Mouse (Mus musculus) naive thymus-derived CD4-positive, alpha-beta T cell, adult 2 months (primary cell): ENCODE measurements around the gene Crip2.
A peak's percentile ranks its signal among the peaks of the same experiment; 100 is the strongest.

Experiments used
- DNase-seq: peaks from one replicate; pipeline ENCODE4 v3.0.0-alpha.2; 2011; ENCODE audit warnings: low read depth

The Crip2 gene

DNA sequence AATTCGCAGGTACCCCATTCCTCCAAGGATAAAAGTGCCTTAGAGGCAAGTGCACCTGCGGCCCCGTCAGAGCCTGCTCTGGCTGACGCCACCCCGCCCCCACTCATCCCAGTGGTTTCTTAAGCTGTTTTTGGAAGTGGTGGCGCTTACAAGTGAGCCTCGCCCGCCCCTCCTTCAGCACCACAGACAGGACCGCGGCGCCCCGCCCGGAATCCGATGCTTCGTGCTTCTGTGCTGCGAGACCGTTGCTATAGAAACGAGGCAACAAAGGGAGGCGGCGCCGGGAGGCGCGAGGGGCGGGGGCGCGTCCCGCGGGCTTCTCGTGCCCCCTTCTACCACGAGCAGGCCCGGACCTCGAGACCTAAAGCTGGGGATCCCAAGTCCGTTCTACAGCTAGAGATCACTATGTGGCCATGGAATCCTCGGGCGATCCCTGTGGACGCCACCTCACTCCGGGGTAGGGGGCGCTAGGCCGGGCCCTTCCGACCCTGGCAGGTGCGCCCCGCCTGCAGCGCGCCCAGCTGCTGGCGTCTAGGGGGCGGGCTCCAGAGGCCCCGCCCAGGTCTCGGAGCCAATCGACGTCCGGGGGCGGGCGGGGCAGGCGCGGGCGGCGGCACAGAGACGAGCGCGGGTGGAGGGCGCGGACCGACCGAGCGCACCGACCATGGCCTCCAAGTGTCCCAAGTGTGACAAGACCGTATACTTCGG is at the start of gene Crip2:
Crip2 (plus strand) TSS at position 329 of the 708 bp plus-strand sequence.
- DNase-seq: peak; percentile 94

DNA sequence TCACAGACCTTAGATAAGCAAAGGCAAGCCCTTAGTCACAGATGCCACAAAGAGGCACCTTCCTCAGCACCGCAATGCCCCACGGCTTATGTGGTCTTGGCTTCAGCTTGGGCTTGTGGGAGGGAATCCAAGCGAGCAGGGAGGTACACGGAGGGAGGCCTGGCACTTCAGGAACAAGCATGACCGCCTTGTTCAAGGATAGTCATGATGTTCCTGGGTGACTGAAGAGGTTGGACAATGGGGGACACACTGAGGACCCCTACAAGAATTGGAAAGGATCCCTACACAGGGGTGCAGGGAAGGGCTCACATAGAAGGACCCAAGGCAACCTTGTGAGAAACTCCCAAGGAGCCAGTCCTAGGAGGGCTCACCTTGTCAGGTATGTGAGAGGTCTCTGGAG is 43.0 kb upstream of the Crip2 start:
- no peak for DNase-seq

DNA sequence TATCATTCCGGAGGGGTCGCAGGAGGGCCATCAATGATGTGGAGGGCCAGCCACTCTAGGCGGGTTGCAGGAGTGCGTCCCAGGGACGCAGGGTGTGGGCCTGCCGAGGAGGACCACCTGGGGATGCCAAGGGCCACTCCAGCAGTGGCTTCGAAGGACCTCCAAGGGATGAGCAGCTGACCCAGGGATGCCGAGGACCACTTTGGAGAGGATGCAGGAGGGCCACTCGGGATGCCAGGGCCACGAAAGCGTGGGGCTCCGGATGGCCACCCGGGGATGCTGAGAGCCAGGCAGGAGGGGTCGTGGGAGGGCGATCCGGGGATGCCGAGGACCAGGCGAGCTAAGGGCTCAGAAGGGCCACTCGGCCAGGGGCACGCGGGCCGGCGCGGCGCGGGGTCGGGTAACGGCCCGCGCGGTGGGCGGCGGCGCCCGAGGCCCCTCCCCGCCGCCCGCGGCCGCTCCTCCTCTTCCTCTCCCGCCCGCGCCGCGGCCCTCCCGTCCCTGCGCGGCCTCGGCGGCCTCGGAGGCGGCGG is 42.2 kb upstream of the Crip2 start, which contains the start of gene Mta1:
Mta1 (plus strand) TSS at position 530 of the 533 bp plus-strand sequence.
- peak; percentile 64 for DNase-seq

DNA sequence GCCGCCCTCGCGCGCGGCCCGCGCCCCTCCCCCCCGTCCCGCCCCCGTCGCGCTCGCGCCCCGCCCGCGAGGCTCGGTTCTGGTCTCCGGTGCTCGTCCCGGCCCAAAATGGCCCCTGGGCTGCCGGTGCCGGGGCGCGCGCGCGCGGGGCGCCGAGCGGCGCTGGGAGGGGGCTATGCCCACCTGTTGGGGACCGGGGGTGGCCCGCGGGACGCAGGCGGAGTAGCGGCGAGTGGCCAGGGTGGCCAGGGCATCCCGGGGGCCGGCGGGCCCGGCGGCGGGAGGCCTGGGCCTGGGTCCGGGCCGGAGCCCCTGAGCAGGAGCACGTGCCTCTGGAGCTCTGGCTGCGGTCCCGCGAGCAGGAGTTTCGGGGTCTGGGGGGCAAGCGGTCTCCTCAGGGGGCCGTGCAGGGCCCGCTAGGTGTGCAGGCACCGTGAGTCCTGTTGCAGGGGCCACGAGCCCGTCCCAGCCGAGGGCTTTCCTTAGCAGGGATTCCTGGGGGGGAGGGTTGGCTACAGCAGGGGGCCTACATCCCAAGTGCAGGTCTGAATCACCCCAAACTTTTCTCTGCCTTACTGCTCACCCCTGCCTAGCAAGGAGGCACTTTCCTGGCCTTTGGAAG is 41.4 kb upstream of the Crip2 start:
- peak; percentile 52 for DNase-seq

DNA sequence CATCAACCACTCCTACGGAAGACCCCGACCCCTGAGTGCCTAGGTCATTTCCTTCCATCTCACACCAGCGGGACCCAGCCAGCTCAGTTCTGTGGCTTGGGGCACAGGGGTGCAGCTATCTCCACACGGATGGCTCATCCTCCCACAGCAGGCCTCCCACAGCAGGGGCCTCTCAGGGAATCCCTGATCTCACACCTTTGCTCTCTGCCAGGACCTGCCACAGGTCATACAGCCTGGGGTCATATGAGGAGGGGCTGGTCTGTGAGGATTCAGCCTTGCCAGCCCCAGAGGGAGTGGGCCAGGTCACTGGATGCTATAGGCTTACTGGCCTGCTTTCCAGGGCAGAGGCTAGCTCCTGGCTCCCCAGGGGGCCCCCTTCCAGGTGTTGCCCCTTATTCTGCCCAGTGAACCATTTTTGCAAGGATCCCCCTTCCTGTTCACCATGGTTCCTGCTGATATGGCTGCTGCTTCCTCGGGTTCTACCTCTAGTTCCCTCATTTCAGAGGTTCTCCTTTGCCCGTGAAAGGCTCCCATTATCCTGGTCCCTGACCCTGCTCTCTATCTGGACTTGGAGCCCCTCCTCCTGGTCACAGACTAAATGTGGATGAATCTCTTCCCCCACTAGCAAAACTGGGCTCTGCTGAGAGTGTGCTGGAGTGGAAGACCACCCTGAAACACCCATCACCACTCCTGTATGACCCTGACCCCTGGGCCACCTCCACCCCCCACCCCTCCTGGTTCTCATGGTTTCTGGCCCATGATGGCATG is 40.4 kb upstream of the Crip2 start:
- DNase-seq: peak; percentile 24

DNA sequence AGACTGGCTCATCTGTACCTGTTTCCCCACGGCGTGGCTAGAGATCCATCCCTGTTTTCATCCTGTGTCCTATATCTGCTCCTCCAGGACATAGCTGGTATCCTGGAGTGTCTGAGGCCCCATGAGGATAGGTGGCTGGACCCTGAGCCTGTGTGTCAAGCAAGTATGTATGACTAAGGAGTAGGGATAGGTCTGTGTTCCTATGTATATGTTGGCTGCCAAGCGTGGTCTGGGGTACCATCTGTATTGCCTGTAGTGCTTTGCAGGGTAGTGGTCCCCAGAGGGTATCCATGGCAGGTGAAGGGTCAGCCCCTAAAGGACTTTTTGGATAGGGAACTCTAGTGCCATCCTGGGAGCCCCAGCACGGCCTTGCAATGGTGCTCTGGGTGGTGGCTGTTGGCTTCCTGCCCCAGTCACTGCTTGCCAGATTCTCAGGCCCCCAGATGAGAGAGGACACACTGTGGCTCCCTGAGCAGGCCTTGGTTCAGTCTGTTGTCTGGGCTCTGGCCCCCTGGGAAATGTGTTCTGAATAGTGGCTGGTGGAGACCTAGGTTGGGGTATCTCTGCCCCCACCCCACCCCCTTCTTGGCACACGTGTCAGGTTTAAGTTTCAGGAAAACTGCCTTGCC is 39.5 kb upstream of the Crip2 start:
- DNase-seq: peak; percentile 29

DNA sequence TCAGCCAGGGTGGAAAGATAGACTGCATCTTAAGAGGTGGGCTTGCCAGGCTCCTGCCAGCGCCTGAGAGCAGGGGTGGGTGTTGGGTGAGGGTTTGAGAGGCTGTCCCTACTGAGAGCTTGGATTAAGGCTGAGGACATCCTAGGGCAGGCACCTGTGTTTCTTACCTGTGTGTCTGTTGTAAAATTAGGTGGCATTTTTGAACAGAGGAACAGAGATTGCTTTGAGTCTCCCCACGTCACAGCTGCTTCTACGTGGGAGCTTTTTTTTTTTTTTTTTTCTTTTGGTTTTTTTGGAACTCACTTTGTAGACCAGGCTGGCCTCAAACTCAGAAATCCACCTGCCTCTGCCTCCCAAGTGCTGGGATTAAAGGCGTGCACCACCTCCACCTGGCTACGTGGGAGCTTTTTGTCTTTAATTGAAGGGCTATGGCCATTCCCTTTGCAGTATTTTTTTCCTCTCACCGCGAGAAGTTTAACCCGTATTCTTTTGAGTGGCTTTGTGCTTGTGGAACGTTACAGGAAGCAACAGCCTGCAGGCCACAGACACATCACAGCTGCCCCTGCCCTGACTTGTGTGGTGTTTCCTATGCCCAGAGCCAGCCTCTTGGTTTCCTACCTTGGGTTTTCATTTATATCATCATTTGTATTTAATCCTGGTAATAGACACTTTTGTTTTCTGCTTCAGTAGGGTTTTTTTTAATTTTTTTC is 38.6 kb upstream of the Crip2 start:
- peak; percentile 67 for DNase-seq

DNA sequence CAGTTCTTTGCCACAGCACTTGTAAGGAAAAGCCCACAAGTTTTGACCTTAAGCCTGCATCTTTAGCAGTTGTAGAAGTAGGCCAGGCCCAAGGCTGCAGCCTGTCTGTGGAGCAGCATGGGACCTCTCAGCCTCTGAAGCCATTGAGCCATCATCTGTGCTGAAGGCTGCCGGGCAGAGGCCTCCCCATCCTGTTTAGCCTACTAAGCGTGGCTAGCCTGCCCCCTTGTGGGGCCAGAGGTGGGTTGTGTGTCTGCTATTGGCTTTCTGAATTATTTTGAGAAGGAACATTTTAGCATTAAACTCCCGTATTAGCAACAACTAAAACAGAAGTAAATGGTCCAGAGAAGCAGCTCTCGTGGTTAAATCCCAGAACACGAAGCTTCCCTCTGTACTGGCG is 37.6 kb upstream of the Crip2 start:
- DNase-seq: peak; percentile 86

DNA sequence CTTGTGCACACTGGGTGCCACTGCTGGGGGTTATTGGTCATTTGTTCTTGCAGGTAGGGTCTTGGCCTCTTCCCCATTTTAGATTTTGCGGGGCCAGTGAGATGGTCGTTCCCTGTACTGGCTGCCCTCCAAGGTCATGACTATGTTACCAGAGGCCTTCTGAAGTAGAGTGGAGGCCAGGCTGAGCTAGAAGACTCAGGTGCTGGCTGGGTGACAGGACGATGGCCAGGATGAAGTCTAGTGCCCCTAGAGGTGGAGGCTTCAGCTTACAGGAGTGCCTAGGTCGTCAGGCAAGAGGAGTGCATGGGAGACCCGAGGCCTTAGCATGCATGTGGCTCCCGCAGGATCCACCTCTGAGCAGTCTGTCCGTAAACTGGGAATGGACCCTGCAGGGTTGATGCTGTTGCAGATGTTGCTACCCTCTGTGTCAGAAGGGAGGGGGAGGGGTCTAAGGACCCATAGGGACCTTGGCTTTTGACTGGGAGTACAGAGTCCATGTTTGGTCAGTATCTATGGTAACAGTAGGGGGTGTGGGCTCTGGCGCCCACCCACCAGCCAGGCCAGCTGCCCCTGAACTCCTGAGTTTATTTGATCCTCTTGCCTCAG is 36.1 kb upstream of the Crip2 start:
- DNase-seq: peak; percentile 60

DNA sequence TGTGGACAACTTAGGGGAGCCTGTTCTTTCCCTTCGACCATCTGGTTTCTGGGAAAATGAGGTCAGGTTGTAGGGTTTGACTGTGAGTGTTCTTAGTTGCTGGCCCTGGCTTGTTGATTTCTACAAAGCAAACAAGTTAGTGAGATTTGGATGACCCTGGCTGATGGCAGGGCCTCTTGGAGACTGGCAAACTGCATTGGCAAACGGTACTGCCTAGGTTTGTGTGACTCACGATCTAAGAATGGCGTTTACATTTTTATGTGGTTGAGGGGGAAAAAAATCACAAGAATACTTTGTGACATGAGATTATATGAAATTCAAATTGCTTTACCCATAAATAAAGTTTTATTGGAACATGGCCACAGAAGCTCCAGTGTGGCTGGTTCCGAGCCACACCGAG is 33.6 kb upstream of the Crip2 start:
- DNase-seq: no peak

DNA sequence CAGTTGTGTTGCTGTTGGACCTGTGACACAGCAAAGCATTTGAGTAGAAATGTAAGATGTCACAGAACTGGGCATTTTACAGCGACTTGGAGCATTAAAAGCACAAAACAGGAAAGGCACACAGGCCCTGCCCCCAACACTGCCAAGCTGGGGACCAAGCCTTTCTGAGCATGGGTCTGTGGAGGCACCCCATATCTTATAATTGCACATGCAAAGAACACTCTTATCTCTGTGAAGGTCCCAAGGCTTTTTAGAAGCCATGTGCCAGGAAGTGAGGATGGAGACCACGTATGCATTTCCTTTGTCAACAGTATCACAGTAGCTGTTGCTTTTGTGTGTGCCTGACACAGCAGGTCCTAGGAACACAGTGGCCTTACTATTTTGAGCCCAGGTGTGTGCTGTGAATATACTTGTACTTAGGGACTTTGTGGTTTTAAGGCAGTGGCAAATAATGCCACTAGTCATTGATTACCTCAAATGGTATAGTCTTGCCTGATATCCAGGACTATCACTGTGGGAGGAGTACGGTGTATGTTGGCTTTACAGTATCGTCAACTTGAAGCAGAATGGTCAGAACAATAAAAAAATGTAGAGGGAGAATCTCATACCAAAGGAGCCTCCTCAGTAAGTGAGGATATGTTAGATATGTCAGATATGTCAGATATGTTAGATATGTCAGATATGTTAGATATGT is 32.5 kb upstream of the Crip2 start:
- peak; percentile 30 for DNase-seq

DNA sequence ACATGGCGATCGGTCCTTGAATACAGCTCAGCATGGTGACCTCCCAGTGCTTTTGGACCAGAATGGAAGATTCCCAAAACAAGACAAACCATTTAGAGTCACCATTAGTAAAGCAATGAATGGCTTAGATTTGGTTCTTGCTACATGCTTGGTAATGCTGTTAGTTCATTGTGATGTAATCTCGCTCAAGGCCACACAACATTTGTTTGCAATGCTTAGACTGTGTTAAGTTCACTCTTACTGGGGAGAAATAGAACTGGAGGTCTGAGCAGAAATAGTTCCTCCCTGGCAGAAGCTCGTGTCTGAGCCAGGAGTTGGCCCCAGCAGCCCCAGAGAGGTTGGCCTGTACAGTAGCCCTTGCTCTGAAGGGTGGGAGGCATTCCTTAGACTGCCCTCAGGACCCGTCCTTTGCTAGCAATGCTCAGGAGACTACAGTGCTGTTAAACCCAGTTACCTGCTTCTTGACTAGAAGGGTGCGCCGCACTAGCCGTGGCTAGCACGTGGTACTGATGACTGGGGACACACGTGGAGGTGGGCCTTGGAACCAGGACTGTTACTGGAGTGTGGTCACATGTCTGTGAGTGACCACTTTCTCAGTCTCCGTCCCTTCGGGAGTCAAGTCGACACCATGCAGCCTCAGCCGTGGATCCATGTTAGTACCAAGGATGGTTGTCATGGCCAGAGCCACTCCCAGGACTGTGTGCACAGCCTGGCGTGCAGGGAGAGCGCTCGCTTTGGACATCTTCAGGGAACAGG is 31.3 kb upstream of the Crip2 start:
- no peak for DNase-seq

DNA sequence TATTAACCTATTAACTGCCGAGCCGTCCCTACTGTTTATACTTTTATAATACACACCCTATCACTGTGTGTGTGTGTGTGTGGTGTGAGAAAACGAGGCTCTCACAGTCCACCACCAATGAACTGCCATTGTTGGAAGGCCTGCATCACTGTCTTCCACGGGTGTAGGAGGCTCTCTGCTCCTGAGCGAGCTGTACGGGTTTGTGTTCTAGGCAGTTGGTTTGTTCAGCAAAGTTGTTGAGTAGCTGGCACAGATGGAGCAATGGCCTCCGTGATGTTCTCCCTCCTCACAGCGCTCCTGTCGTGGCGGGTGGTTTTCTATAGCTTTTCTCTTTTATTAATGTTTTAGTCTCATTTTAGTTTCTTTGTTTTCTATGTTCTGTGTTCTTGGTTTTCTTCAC is 30.2 kb upstream of the Crip2 start:
- no peak for DNase-seq

DNA sequence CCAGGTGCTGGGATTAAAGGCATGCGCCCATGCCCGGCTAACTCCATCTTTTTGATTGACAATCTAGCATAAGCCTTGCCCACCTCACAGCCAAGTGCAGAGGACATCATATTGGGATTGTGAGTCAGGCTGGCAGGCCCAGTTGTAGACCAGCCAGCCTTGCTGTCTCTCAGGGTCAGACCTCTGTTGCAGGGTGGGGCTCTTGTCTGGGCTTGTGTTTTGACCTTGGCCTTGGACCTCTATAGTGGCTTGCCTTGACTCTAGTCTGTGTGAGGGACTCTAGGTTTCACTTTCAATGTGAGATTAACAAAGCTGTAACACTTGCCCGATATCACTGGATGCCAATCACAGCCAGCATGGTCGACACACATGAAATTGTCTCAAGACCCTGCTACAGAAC is 25.9 kb upstream of the Crip2 start:
- DNase-seq: no peak

DNA sequence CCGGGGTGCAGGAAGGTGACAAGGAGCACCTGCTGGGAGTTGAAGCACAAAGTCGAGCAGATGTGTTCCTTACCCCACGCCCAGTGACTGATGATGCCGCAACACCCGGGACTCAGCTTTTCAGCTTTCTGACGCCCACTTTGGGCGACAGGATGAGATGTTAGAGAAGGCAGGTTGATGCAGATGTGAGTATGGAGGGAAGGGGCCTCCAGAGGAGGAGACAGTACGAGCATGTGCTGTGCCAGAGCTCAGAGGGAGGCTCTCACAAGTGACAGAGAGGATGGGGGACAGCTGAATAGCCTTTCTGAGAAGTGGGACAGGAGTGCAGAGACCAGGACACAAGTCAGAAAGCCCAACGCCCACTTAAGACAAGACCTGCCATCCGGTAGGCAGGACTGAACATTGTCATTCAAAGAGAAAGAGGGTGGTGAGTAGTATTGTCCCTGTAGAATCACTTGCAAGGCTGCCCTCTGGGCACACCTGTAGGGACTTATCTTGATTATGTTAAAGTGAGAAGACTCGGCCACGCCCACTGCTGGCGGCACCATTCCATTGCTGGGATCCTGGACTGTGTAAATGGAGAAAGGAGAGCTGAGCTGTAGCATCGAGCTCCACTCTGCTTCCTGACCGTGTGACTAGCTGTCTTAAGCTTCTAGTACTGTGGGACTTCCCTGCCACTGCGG is 25.0 kb upstream of the Crip2 start:
- DNase-seq: no peak

DNA sequence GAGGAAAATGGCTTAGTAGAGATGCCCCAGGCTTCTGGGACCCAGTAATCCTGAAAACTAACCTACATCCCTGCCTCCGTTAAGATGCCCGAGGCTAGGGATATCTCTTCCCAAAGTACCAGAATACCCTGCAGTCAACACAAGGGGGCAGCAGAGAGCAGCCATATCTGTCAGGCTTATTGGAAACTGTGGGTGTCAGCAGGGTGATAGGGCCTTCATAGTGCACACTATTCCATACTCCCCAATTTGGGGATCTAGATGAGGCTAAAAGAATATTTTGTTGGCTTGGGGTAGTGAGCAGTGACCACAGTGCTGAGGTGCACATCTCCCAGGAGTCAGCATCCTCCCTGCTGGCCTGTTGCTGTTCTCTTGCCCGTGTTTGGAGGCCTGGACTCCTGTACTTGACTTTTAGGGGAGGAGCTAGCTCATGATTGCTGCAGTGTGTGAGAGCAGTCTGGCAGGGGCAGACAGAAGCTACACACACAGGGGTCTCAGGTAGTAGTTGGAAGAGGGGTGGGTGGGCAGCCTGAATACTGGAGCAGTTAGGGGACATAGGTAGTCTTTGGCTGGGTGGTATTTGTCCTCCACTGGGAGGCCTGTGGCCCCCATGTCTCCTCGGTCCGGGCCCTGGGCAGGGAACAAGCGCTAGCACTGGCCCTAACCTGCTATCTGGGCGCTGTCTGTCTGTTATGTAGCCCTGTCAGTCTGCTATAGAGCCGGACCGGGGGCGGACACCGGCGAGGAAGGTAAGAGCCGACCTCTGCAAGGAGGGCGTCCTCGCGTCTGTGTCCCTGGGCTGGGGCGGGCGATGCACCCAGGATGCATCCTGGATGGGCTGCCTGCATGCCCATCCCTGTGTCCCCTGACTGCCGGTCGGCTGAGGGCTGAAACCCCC is 20.3 kb upstream of the Crip2 start:
- peak; percentile 83 for DNase-seq

DNA sequence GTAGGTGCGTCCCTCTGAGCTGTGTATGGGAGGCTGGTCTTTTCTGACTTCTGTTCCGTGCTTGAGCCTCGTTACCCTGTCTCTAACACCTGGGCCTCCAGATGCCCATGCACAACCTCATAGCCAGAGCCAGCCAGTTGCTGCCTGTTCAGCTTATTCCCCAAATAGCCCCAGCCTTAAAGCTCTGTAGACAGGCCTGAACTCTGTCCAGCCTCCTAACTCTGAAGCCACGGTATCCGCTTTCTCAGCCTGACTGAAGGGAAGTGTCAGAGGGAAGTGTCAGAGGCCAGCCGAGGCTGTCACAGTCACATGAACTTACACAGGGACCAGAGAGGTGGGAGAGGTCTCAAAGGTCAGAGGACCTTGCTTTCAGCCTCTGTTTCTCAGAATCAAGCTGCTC is 15.3 kb upstream of the Crip2 start:
- DNase-seq: no peak

DNA sequence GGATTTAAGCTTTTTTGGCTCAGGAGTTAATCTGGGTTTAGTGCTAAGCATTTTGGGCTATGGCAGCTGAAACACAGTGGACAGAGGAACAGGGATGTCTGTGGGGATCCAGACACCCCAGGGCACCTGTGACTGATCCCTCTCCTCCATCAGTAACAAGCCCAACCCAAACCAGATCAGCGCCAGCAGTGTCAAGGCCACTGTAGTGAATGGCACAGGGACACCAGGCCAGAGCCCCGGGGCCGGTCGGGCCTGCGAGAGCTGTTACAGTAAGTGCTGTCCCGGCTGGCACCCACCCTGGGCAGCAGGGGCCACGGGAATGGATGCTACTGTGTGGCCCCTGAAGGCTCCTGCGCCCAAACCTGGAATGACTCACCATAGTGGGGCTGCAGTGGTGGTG is 9.3 kb upstream of the Crip2 start:
- DNase-seq: no peak
